Mouse (Mus musculus): Measurements from ENCODE around the gene Actn1.

GRCm38 (mm10) chr12:80230854-80231253 lies 29.3 kb downstream of the Actn1 start:
- TF ChIP-seq CTCF (IDR thresholded peaks at IDR 0.05; ENCODE audit: low read depth) = no peak
- no peak for TF ChIP-seq EP300 (IDR thresholded peaks at IDR 0.05; ENCODE audit: low read depth)

All from liver, postnatal 0 days (tissue).